ENCODE assay signal across 15 mouse cellular contexts in genomic region chr16:10893161-10893560, GRCm38 (mm10). TPM values are rescaled to one million over a fixed set of nuclear protein-coding genes. Genes with fewer than 3 reads are reported as not detected.
"Had no signal": no experiment of that assay in that cellular context is flagged by ENCODE, and none has a peak within 500 bp of the region (broad histone marks: within the 10 kb centered on the region; RNA-seq: fewer than 3 reads in every experiment).

No protein-coding gene starts in this region.

- H3K9ac ChIP-seq: limb, embryonic 13.5 days; liver, embryonic 14.5 days; neural tube, embryonic 12.5 days; stomach, embryonic 15.5 days had no signal

- ATAC-seq: lung, postnatal 0 days had no signal

- H3K4me3 ChIP-seq: limb, embryonic 13.5 days; midbrain, embryonic 10.5 days; myocyte; neural tube, embryonic 12.5 days; stomach, embryonic 15.5 days had no signal

- H3K27ac ChIP-seq: limb, embryonic 13.5 days; liver, embryonic 14.5 days; midbrain, embryonic 10.5 days; neural tube, embryonic 12.5 days; stomach, embryonic 15.5 days had no signal

- H3K4me2 ChIP-seq: limb, embryonic 13.5 days; neural tube, embryonic 12.5 days; stomach, embryonic 15.5 days had no signal

- H3K9me3 ChIP-seq: limb, embryonic 13.5 days; midbrain, embryonic 10.5 days; neural tube, embryonic 12.5 days; stomach, embryonic 15.5 days had no signal

- DNase-seq: kidney, adult 9 months; kidney, postnatal 14 days; left cerebral cortex, postnatal 4 days; lung, adult 2 months; lung, postnatal 4 days; midbrain, embryonic 14.5 days; thymus, postnatal 4 days had no signal

- H3K4me1 ChIP-seq: neural tube, embryonic 12.5 days; stomach, embryonic 15.5 days had no signal

- H3K27me3 ChIP-seq: limb, embryonic 13.5 days; neural tube, embryonic 12.5 days; stomach, embryonic 15.5 days had no signal

- H3K36me3 ChIP-seq: limb, embryonic 13.5 days; midbrain, embryonic 10.5 days; neural tube, embryonic 12.5 days; stomach, embryonic 15.5 days had no signal

RNA-seq across cellular contexts. Expression of gene Rmi2, which starts 58.3 kb away (rescaled TPM):
- polyA plus RNA-seq: liver, adult 2 months had no signal
